Mouse (Mus musculus) left cerebral cortex, adult 2 months (tissue): ENCODE data around the gene Cdh13. TPM values are rescaled to one million over a fixed set of nuclear protein-coding genes. Genes with fewer than 3 reads are reported as not detected.

ENCODE experiments used
- DNase-seq, 2 experiments: peaks; one replicate each; pipeline ENCODE4 v3.0.0; 2021 to 2022; ENCODE audit warnings: low spot score in 2 of 2, mixed read lengths in 1 of 2; ENCODE audit errors: extremely low spot score in 1 of 2
- H3K27ac ChIP-seq: fragments of 200-600 bp; 2 replicates; pipeline ENCODE4 v1.8.1; 2022
- H3K4me3 ChIP-seq: fragments of 200-600 bp; 2 replicates; pipeline ENCODE4 v1.8.1; 2022
- CTCF ChIP-seq: fragments of 200-600 bp; IDR thresholded peaks from 2 replicates; pipeline ENCODE4 v1.8.1; 2022; ENCODE audit warnings: antibody characterized with exemption, mild to moderate bottlenecking, moderate library complexity
- intact Hi-C: fragments of 180-260 bp; cut with DNase I; formaldehyde crosslinking; loops from one replicate; pipeline ENCODE4 v1.15.1; 2025
- total RNA-seq, 2 experiments: library from RNA; stranded (reverse); gene quantifications; 2 replicates each; pipeline ENCODE4 v1.2.3; 2021

Gene Cdh13
- total RNA-seq, 2 experiments from 2014 or later, result 69.9 to 74.8 TPM

- intact Hi-C loops, result no loop called here
Measured at GRCm38 (mm10) chr8:118436751-118437150, 153.2 kb downstream of the Cdh13 start.

GRCm38 (mm10) chr8:118437152-118437551 is 153.6 kb downstream of the Cdh13 start:
- H3K27ac ChIP-seq, result no peak overlapping the region
- intact Hi-C loops, result no loop called here
- peak in 1 of 2 experiments; percentile 11 for DNase-seq
- no peak overlapping the region for H3K4me3 ChIP-seq
- no peak for TF ChIP-seq CTCF

More at GRCm38 (mm10) chr8:118436751-118437150, 153.2 kb downstream of the Cdh13 start:
- TF ChIP-seq CTCF, result no peak
- DNase-seq, result no peak
- Histone ChIP-seq H3K4me3 (no peak overlapping the region), H3K27ac (no peak overlapping the region)

DNA sequence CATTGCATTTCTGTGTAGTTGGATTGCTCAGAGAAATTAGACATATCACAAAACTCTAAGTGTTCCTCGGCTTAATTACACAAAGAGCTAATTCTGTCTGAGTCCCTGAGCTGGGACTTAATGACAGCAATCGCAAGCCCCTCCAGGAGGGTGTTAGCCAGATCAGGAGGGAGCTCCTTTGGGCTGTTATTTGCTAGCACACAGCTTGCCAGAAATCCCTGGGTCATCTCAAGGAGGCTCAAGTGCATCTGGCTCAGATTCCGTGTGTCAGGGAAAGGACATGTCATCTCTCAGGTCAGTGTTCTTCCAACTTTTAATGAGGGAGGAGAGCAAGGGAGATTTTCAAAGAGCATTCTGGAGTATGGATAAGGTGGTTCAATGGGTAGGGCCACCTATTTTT is 154.3 kb downstream of the Cdh13 start:
- intact Hi-C loops, result no loop called here
- Histone ChIP-seq H3K4me3 (no peak overlapping the region), H3K27ac (no peak overlapping the region)
- no peak for DNase-seq
- no peak for TF ChIP-seq CTCF

DNA sequence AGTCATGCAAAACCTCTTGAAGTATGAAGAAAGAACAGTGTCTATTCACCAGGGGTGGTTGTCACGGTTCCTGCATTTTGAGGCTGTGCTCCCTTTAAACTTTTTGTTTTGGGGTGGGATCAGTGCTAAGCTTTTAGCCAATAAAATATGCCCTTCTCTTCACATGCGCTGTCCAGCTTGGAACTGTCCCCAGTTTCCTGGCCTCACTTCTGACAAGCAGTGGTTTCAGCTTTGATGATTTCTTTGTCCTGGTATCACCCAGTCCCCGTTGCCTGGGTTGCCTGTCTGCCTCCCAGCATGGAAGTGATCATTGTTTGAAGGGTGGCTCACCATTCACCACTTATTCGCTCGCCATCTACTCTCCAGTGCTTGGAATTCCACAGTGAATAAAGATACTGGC is 156.3 kb downstream of the Cdh13 start:
- Histone ChIP-seq H3K27ac (no peak overlapping the region), H3K4me3 (no peak overlapping the region)
- TF ChIP-seq CTCF, result no peak
- DNase-seq, result no peak
- intact Hi-C loops, result no loop called here

GRCm38 (mm10) chr8:118443361-118443760 is 159.8 kb downstream of the Cdh13 start:
- Histone ChIP-seq H3K27ac (no peak overlapping the region), H3K4me3 (no peak overlapping the region)
- peak; percentile 71 for TF ChIP-seq CTCF
- intact Hi-C loops, result loop anchor here (1.0 kb wide), 1 partner anchor 156 kb away; no protein-coding TSS in a partner anchor
- peak in 1 of 2 experiments; percentile 24 for DNase-seq

- DNase-seq, result no peak
- TF ChIP-seq CTCF, result no peak
- H3K27ac ChIP-seq, result no peak overlapping the region
- no peak overlapping the region for H3K4me3 ChIP-seq
- intact Hi-C loops, result no loop called here
Measured at GRCm38 (mm10) chr8:118444651-118445207, 161.2 kb downstream of the Cdh13 start.

DNA sequence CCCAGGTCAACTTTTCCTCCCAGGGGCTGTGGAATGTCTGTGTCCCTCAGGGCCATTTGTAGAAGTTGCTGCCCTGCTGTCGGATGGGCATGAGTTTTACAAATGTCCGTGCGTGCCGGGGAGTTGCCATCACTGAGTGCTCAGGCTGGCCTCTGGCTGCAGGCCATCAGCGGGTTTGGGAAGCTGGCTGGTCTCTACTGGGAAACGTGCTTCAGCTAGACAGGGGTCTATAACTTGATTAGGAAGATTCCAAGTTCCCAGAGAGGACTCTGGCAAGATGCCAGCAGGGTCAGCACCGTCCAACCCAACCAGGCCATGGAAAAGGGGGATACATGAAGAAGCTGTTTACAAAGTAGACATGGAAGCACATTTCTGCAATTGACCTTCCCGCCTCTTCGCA is 163.0 kb downstream of the Cdh13 start:
- no peak for TF ChIP-seq CTCF
- DNase-seq, result no peak
- Histone ChIP-seq H3K27ac (no peak overlapping the region), H3K4me3 (no peak overlapping the region)
- intact Hi-C loops, result no loop called here

DNA sequence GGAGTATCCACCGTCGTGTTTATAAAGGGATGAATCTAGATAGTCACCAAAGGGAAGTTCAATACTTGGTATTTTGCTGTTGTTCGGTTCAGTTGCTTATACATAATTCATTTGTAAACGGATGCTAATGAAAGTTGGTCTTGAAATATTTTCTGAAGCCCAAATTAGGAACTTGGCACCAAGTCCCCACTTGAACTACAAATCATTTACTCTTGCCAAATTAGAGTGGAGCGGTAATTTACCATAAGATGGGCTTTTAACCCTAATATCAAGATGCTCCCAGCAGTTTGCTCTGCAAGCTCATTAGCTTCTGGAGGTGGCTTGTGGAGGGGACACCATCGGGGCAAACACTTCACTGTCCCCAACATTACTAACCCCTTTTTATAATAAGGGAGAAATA is 164.5 kb downstream of the Cdh13 start:
- intact Hi-C loops, result no loop called here
- no peak for DNase-seq
- Histone ChIP-seq H3K4me3 (no peak overlapping the region), H3K27ac (no peak overlapping the region)
- TF ChIP-seq CTCF, result no peak

- Histone ChIP-seq H3K4me3 (no peak overlapping the region), H3K27ac (no peak overlapping the region)
- intact Hi-C loops, result loop anchor here (10.0 kb wide), 1 partner anchor 402 kb away; no protein-coding TSS in a partner anchor
- no peak for TF ChIP-seq CTCF
- DNase-seq, result no peak
Measured at GRCm38 (mm10) chr8:118452445-118453103, 169.0 kb downstream of the Cdh13 start.

DNA sequence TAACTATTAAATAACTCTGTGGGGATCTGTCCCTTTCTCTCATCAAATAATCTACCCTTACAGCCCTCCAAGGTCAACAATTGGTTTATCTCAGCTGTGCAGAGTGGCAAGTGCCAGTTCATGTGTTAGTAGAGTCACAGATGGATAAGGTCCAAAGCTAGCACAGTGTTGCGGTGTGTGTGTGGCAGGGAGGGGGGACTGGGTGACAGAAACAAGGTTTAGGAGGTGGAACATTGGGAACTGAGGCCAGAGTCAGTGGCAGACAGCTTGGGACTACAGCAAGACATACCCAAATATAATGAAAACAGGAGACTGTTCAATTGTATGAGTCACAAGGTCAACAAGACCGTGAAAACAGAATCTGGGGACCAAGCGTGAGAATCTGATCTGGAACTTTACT is 171.7 kb downstream of the Cdh13 start:
- intact Hi-C loops, result loop anchor here (10.0 kb wide), 1 partner anchor 400 kb away; no protein-coding TSS in a partner anchor
- TF ChIP-seq CTCF, result no peak
- no peak for DNase-seq
- Histone ChIP-seq H3K27ac (no peak overlapping the region), H3K4me3 (no peak overlapping the region)

DNA sequence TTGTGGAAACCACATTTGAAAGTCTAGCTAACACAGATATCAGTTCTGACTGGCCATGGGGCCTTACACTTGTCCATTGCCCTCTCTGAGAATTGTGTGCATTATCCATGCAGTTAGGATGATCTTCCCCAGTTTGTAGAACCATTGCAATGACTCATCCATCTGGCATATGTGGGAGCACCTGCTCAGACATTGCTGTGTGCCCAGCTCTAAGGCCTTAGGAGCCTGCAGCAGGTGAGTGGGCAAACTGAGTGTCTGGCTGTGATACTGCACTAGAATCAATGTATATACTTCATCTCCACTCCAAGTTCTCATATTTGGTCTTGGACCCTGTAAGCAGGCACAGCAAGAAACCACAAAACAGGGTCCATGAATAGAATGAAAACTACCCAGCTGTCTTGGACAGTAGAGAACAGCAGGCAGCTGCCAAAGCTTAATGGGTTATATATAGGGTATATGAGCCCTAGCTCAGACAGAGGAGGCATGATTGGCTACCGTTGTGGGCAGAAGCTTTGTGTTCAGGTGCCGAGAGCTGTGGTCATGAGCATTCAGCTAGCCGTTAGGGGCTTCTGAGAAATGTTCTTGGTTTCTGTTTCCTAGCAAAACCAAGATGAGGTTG is 181.9 kb downstream of the Cdh13 start:
- Histone ChIP-seq H3K27ac (no peak overlapping the region), H3K4me3 (no peak overlapping the region)
- TF ChIP-seq CTCF, result no peak
- no peak for DNase-seq
- intact Hi-C loops, result no loop called here

GRCm38 (mm10) chr8:118477587-118477986 is 194.1 kb downstream of the Cdh13 start:
- H3K27ac ChIP-seq, result no peak overlapping the region
- H3K4me3 ChIP-seq, result no peak overlapping the region
- TF ChIP-seq CTCF, result no peak
- DNase-seq, result no peak
- intact Hi-C loops, result no loop called here
